In genomic region chr11:34048375-34049124, GRCm38 (mm10) we compare ENCODE assay signal across 16 mouse cellular contexts. TPM values are rescaled to one million over a fixed set of nuclear protein-coding genes. Genes with fewer than 3 reads are reported as not detected.
DNase-seq lines count a peak whose midpoint lies in the region; ATAC-seq and TF ChIP-seq lines count a peak whose summit lies in the region.
"Had no signal": no experiment of that assay in that cellular context is flagged by ENCODE, and none has a peak within 500 bp of the region (broad histone marks: within the 10 kb centered on the region; RNA-seq: fewer than 3 reads in every experiment).

No protein-coding gene starts in this region.

- TF ChIP-seq CTCF in intestine, postnatal 0 days (IDR thresholded peaks at IDR 0.05; ENCODE audit: low read depth): no peak

- 77% methylated on average over 8 of the region's 8 CpGs for WGBS in intestine, postnatal 0 days
- 89% methylated on average over 8 of the region's 8 CpGs for WGBS in intestine, embryonic 16.5 days
- 93% methylated on average over 8 of the region's 8 CpGs for WGBS in forebrain, embryonic 15.5 days

- H3K36me3 ChIP-seq in intestine, postnatal 0 days (ENCODE audit: control insufficient read depth, insufficient read depth): no peaks in the 10 kb centered on the region
- no peaks in the 10 kb centered on the region for H3K36me3 ChIP-seq in intestine, embryonic 16.5 days (ENCODE audit: control insufficient read depth, insufficient read depth, low read length)
- no peaks in the 10 kb centered on the region for H3K36me3 ChIP-seq in forebrain, embryonic 15.5 days
- H3K36me3 ChIP-seq: limb, embryonic 12.5 days had no signal

- H3K4me3 ChIP-seq in intestine, postnatal 0 days (ENCODE audit: low read depth, low read length): no peak overlapping the region
- no peak overlapping the region for H3K4me3 ChIP-seq in intestine, embryonic 16.5 days (ENCODE audit: low read length)
- no peak overlapping the region for H3K4me3 ChIP-seq in forebrain, embryonic 15.5 days
- H3K4me3 ChIP-seq: limb, embryonic 12.5 days had no signal

- no peaks in the 10 kb centered on the region for H3K4me1 ChIP-seq in intestine, postnatal 0 days (replicated peaks; ENCODE audit: control insufficient read depth, insufficient read depth, low read length)
- H3K4me1 ChIP-seq in intestine, embryonic 16.5 days (ENCODE audit: control insufficient read depth, insufficient read depth, low read length): no peaks in the 10 kb centered on the region
- no peaks in the 10 kb centered on the region for H3K4me1 ChIP-seq in forebrain, embryonic 15.5 days
- H3K4me1 ChIP-seq: limb, embryonic 12.5 days had no signal

- no peaks in the 10 kb centered on the region for H3K27me3 ChIP-seq in intestine, postnatal 0 days (replicated peaks; ENCODE audit: control insufficient read depth, insufficient read depth, low read length)
- H3K27me3 ChIP-seq in intestine, embryonic 16.5 days (replicated peaks; ENCODE audit: control insufficient read depth, insufficient read depth, low read length): no peaks in the 10 kb centered on the region
- H3K27me3 ChIP-seq in forebrain, embryonic 15.5 days: no peaks in the 10 kb centered on the region
- H3K27me3 ChIP-seq: limb, embryonic 12.5 days had no signal

- H3K4me2 ChIP-seq in intestine, postnatal 0 days (replicated peaks; ENCODE audit: low read depth): 0 out of 2 replicates have a peak overlapping the region, but pooled peaks have one; percentile 17
- no peak overlapping the region for H3K4me2 ChIP-seq in intestine, embryonic 16.5 days (ENCODE audit: low read depth, low read length)
- no peak overlapping the region for H3K4me2 ChIP-seq in forebrain, embryonic 15.5 days (replicated peaks)
- H3K4me2 ChIP-seq: limb, embryonic 12.5 days had no signal

- no peak overlapping the region for H3K27ac ChIP-seq in intestine, postnatal 0 days (ENCODE audit: low read depth, low read length)
- no peak overlapping the region for H3K27ac ChIP-seq in intestine, embryonic 16.5 days (ENCODE audit: low read length)
- no peak overlapping the region for H3K27ac ChIP-seq in forebrain, embryonic 15.5 days (replicated peaks)
- H3K27ac ChIP-seq: limb, embryonic 12.5 days had no signal

- DNase-seq in right cerebral cortex, postnatal 4 days: no peak
- no peak for DNase-seq in right cerebral cortex, postnatal 36 days (ENCODE audit: low spot score in 2 of 2)
- DNase-seq: adrenal gland, adult 2 months; B cell, adult 2 months; cerebellum, adult 11-12 months; gastrocnemius, postnatal 36 days; heart, postnatal 36 days; kidney, postnatal 10 days had no signal

- ATAC-seq in intestine, postnatal 0 days: no peak
- ATAC-seq in intestine, embryonic 16.5 days: no peak
- ATAC-seq in CD4-positive, CD25-positive, alpha-beta regulatory T cell, adult 4 months: peak; percentile 50
- ATAC-seq in granulocyte monocyte progenitor cell, adult 5-6 weeks (replicated peaks; ENCODE audit: poor library complexity, severe bottlenecking): peak; percentile 30
- ATAC-seq in megakaryocyte, adult 5-6 weeks (ENCODE audit: poor library complexity, severe bottlenecking): peak; percentile 34
- ATAC-seq in forebrain, embryonic 15.5 days (replicated peaks): no peak

- no peak overlapping the region for H3K9ac ChIP-seq in intestine, postnatal 0 days (ENCODE audit: low read depth, low read length)
- no peak overlapping the region for H3K9ac ChIP-seq in intestine, embryonic 16.5 days (ENCODE audit: low read depth, low read length)
- H3K9ac ChIP-seq in forebrain, embryonic 15.5 days (replicated peaks): no peak overlapping the region
- H3K9ac ChIP-seq: limb, embryonic 12.5 days had no signal

- H3K9me3 ChIP-seq in intestine, postnatal 0 days (ENCODE audit: control insufficient read depth): no peaks in the 10 kb centered on the region
- no peaks in the 10 kb centered on the region for H3K9me3 ChIP-seq in intestine, embryonic 16.5 days (ENCODE audit: control insufficient read depth, low read length)
- no peaks in the 10 kb centered on the region for H3K9me3 ChIP-seq in forebrain, embryonic 15.5 days
- H3K9me3 ChIP-seq: limb, embryonic 12.5 days had no signal

RNA-seq across cellular contexts. Expression of gene Lcp2, which starts 1.8 kb away (rescaled TPM):
- 2.0 and 3.1 TPM in 2 replicates for polyA plus RNA-seq in intestine, postnatal 0 days (2015; fragmentation: Nextera tagmentation; extraction: Ambion mirVana)
- polyA plus RNA-seq in intestine, embryonic 16.5 days (2015; fragmentation: Nextera tagmentation; extraction: Ambion mirVana): 3.1 and 4.1 TPM in 2 replicates
- polyA plus RNA-seq in CD4-positive, CD25-positive, alpha-beta regulatory T cell, adult 4 months (2017; shearing (Covaris generic)): 100 to 1,000 TPM; 477 to 563 TPM
- total RNA-seq in granulocyte monocyte progenitor cell, adult 5-6 weeks (2014; fragmentation: Nextera tagmentation): 43.5 and 55.4 TPM in 2 replicates
- total RNA-seq in granulocyte monocyte progenitor cell, adult 5-6 weeks (2017): 22.0 and 34.6 TPM in 2 replicates
- 205 and 221 TPM in 2 replicates for total RNA-seq in megakaryocyte, adult 5-6 weeks (2015)
- 94.8 and 109 TPM in 2 replicates for total RNA-seq in megakaryocyte, adult 5-6 weeks (2017)
- 1.3 TPM in 2 replicates for polyA plus RNA-seq in forebrain, embryonic 15.5 days (2015; fragmentation: Nextera tagmentation; extraction: Ambion mirVana)

RNA-seq across cellular contexts. Expression of gene 4930469K13Rik, which starts 49.8 kb away (rescaled TPM):
- polyA plus RNA-seq in intestine, postnatal 0 days (2015; fragmentation: Nextera tagmentation; extraction: Ambion mirVana): not detected in 2 replicates
- polyA plus RNA-seq in intestine, embryonic 16.5 days (2015; fragmentation: Nextera tagmentation; extraction: Ambion mirVana): 0.68 TPM in 1 of 2 replicates, not detected in the other
- polyA plus RNA-seq in CD4-positive, CD25-positive, alpha-beta regulatory T cell, adult 4 months (2017; shearing (Covaris generic)): 10 to 100 TPM; 10.7 to 11.1 TPM
- total RNA-seq in granulocyte monocyte progenitor cell, adult 5-6 weeks (2014; fragmentation: Nextera tagmentation): not detected in 2 replicates
- total RNA-seq in granulocyte monocyte progenitor cell, adult 5-6 weeks (2017): not detected in 2 replicates
- total RNA-seq in megakaryocyte, adult 5-6 weeks (2015): 0.41 and 0.42 TPM in 2 replicates
- not detected in 2 replicates for total RNA-seq in megakaryocyte, adult 5-6 weeks (2017)
- polyA plus RNA-seq in forebrain, embryonic 15.5 days (2015; fragmentation: Nextera tagmentation; extraction: Ambion mirVana): not detected in 2 replicates
- total RNA-seq: adrenal gland, adult 2 months; gastrocnemius, postnatal 36 days; heart, postnatal 36 days; layer of hippocampus, postnatal 25 days had no signal
- polyA plus RNA-seq: adrenal gland, adult 2 months; limb, embryonic 12.5 days had no signal

RNA-seq across cellular contexts. Expression of gene Kcnip1, which starts 55.6 kb away (rescaled TPM):
- 1.9 and 2.5 TPM in 2 replicates for polyA plus RNA-seq in intestine, postnatal 0 days (2015; fragmentation: Nextera tagmentation; extraction: Ambion mirVana)
- polyA plus RNA-seq in intestine, embryonic 16.5 days (2015; fragmentation: Nextera tagmentation; extraction: Ambion mirVana): 6.6 and 8.9 TPM in 2 replicates
- not detected for polyA plus RNA-seq in CD4-positive, CD25-positive, alpha-beta regulatory T cell, adult 4 months (2017; shearing (Covaris generic))
- total RNA-seq in granulocyte monocyte progenitor cell, adult 5-6 weeks (2014; fragmentation: Nextera tagmentation): not detected in 2 replicates
- not detected in 2 replicates for total RNA-seq in granulocyte monocyte progenitor cell, adult 5-6 weeks (2017)
- 0.09 TPM in 1 of 2 replicates, not detected in the other for total RNA-seq in megakaryocyte, adult 5-6 weeks (2015)
- 0.18 TPM in 1 of 2 replicates, not detected in the other for total RNA-seq in megakaryocyte, adult 5-6 weeks (2017)
- 49.9 and 51.2 TPM in 2 replicates for polyA plus RNA-seq in forebrain, embryonic 15.5 days (2015; fragmentation: Nextera tagmentation; extraction: Ambion mirVana)
- total RNA-seq: gastrocnemius, postnatal 36 days had no signal

Comparison
In these comparisons a context has a peak if more than half of its experiments do, and no peak if none do; other contexts are left out.
1. ATAC-seq: peak in CD4-positive, CD25-positive, alpha-beta regulatory T cell, adult 4 months (single experiment), granulocyte monocyte progenitor cell, adult 5-6 weeks (single experiment) and megakaryocyte, adult 5-6 weeks (single experiment); none in intestine, postnatal 0 days (single experiment), intestine, embryonic 16.5 days (single experiment) and forebrain, embryonic 15.5 days (single experiment).
2. RNA of gene Lcp2, which starts 1.8 kb away (polyA plus RNA-seq): 477 to 563 TPM in CD4-positive, CD25-positive, alpha-beta regulatory T cell, adult 4 months; 3.1 to 4.1 TPM in intestine, embryonic 16.5 days, 2.0 to 3.1 TPM in intestine, postnatal 0 days and 1.3 TPM in forebrain, embryonic 15.5 days; every median in the first group is over 10 times any median in the second.